10 mouse cellular contexts compared by ENCODE assay signal in genomic region chr2:28287210-28287860, GRCm38 (mm10).
DNase-seq lines count a peak whose midpoint lies in the region; TF ChIP-seq lines count a peak whose summit lies in the region.
"Had no signal": no experiment of that assay in that cellular context is flagged by ENCODE, and none has a peak within 500 bp of the region (broad histone marks: within the 10 kb centered on the region; RNA-seq: fewer than 3 reads in every experiment).

No protein-coding gene starts in this region.

- no peak for DNase-seq in left cerebral cortex, adult 2 months (ENCODE audit: extremely low spot score in 1 of 2, low spot score in 2 of 2)
- DNase-seq in left cerebral cortex, adult 9 months (ENCODE audit: low spot score in 2 of 2): no peak
- no peak for DNase-seq in brain, embryonic 14.5 days (ENCODE audit: low read depth)
- peak; percentile 16 for DNase-seq in kidney, adult 9 months
- peak; percentile 65 for DNase-seq in mesoderm, embryonic 11.5 days (ENCODE audit: low read depth, low spot score)
- DNase-seq in right cerebral cortex, postnatal 10 days (ENCODE audit: low spot score in 2 of 2): no peak
- DNase-seq in urinary bladder, postnatal 14 days (ENCODE audit: low spot score): no peak
- DNase-seq in gastrocnemius, adult 8-10 months (ENCODE audit: low spot score in 2 of 2): no peak
- DNase-seq: lung, adult 18-20 months; thymus, adult 2 months had no signal

- intact Hi-C loops in left cerebral cortex, adult 2 months (cut with DNase I): no loop called here

- H3K4me3 ChIP-seq in left cerebral cortex, adult 2 months: no peak overlapping the region

- no peak overlapping the region for H3K27ac ChIP-seq in left cerebral cortex, adult 2 months

- TF ChIP-seq POLR2A in brain, embryonic 14.5 days (IDR thresholded peaks at IDR 0.05; ENCODE audit: borderline replicate concordance, extremely low read depth, insufficient read depth, insufficient read length, poor library complexity, severe bottlenecking): no peak

- TF ChIP-seq CTCF in left cerebral cortex, adult 2 months (IDR thresholded peaks at IDR 0.05): peak; percentile 26; the same call in 1 of the 2 replicates
- TF ChIP-seq CTCF in brain, embryonic 14.5 days (IDR thresholded peaks at IDR 0.05; ENCODE audit: borderline replicate concordance, extremely low read depth, insufficient read depth, insufficient read length): peak; percentile 14; the same call in 1 of the 2 replicates

Comparison
In these comparisons a context has a peak if more than half of its experiments do, and no peak if none do; other contexts are left out.
1. DNase-seq: peak in kidney, adult 9 months (single experiment) and mesoderm, embryonic 11.5 days (single experiment); none in left cerebral cortex, adult 2 months (0 of 2), left cerebral cortex, adult 9 months (0 of 2), brain, embryonic 14.5 days (single experiment), right cerebral cortex, postnatal 10 days (0 of 2), urinary bladder, postnatal 14 days (single experiment) and gastrocnemius, adult 8-10 months (0 of 2).